ENCODE assay signal across 8 mouse cellular contexts in genomic region chr3:89159616-89160344, GRCm38 (mm10). TPM values are rescaled to one million over a fixed set of nuclear protein-coding genes. Genes with fewer than 3 reads are reported as not detected.
A peak's percentile ranks its signal among the peaks of the same experiment; 100 is the strongest.
DNase-seq lines count a peak whose midpoint lies in the region; ATAC-seq and TF ChIP-seq lines count a peak whose summit lies in the region.

Hcn3 (minus strand) TSS chr3:89160196.

- H3K9ac ChIP-seq in embryonic facial prominence, embryonic 15.5 days = peak within 1 kb of the TSS; percentile 44

- 0 out of 2 replicates have a peak, but pooled peaks have one; percentile 14 for TF ChIP-seq CTCF in small intestine, adult 2 months (IDR thresholded peaks at IDR 0.05; ENCODE audit: extremely low read depth, insufficient read length, insufficient replicate concordance, low read depth, low read length)

- H3K27me3 ChIP-seq in embryonic facial prominence, embryonic 15.5 days = peaks cover 13% of the 10 kb centered on the region
- peaks cover 14% of the 10 kb centered on the region for H3K27me3 ChIP-seq in hindbrain, embryonic 10.5 days (ENCODE audit: insufficient read depth, poor library complexity, severe bottlenecking)
- peaks cover 18% of the 10 kb centered on the region; the same call in 1 of the 2 replicates for H3K27me3 ChIP-seq in small intestine, adult 2 months (ENCODE audit: control insufficient read depth, insufficient read depth, low read length)

- H3K4me3 ChIP-seq in embryonic facial prominence, embryonic 15.5 days (replicated peaks) = peak within 1 kb of the TSS; percentile 63
- H3K4me3 ChIP-seq in hindbrain, embryonic 10.5 days = peak within 1 kb of the TSS; percentile 80
- H3K4me3 ChIP-seq in small intestine, adult 2 months (ENCODE audit: low read depth, low read length) = peak within 1 kb of the TSS; percentile 62

- peak; percentile 49 for DNase-seq in cerebellum, adult 11 months
- DNase-seq in cerebellum, adult 8-10 months = no peak
- peak; percentile 88 for DNase-seq in adrenal gland, postnatal 14 days
- peak; percentile 79 for DNase-seq in hindbrain, embryonic 10.5 days (ENCODE audit: low spot score)
- DNase-seq in left cerebral cortex, postnatal 25 days (ENCODE audit: low spot score in 2 of 2) = peak in 1 of 2 experiments; percentile 49

- ATAC-seq in embryonic facial prominence, embryonic 15.5 days (ENCODE audit: insufficient number of reproducible peaks, low FRiP score, low TSS enrichment, low read depth) = peak; percentile 75
- ATAC-seq in megakaryocyte-erythroid progenitor cell, adult 5-6 weeks (replicated peaks; ENCODE audit: low FRiP score, low TSS enrichment, poor library complexity, severe bottlenecking) = peak; percentile 48

- peaks cover 28% of the 10 kb centered on the region for H3K4me1 ChIP-seq in embryonic facial prominence, embryonic 15.5 days
- H3K4me1 ChIP-seq in hindbrain, embryonic 10.5 days (replicated peaks) = peaks cover 35% of the 10 kb centered on the region
- peaks cover 6% of the 10 kb centered on the region for H3K4me1 ChIP-seq in small intestine, adult 2 months (ENCODE audit: control insufficient read depth, insufficient read depth, insufficient read length, low read length)

- under 1% methylated on average over 65 of the region's 66 CpGs for WGBS in embryonic facial prominence, embryonic 15.5 days
- under 1% methylated on average over 66 of the region's 66 CpGs for WGBS in hindbrain, embryonic 10.5 days
- WGBS in small intestine, adult 2 months = under 1% methylated on average over 66 of the region's 66 CpGs

- H3K9me3 ChIP-seq in embryonic facial prominence, embryonic 15.5 days (replicated peaks) = no peaks in the 10 kb centered on the region
- no peaks in the 10 kb centered on the region for H3K9me3 ChIP-seq in hindbrain, embryonic 10.5 days

- intact Hi-C loops in left cerebral cortex, postnatal 25 days (cut with DNase I) = loop anchor here (2.0 kb wide), 1 partner anchor 45 kb away; no protein-coding TSS in a partner anchor

- 0 out of 2 replicates have a peak, but pooled peaks have one; percentile 10 for TF ChIP-seq POLR2A in small intestine, adult 2 months (IDR thresholded peaks at IDR 0.05; ENCODE audit: low read depth, low read length)

- H3K4me2 ChIP-seq in embryonic facial prominence, embryonic 15.5 days (replicated peaks) = peak within 1 kb of the TSS; percentile 99

- no peaks in the 10 kb centered on the region for H3K36me3 ChIP-seq in embryonic facial prominence, embryonic 15.5 days
- no peaks in the 10 kb centered on the region for H3K36me3 ChIP-seq in hindbrain, embryonic 10.5 days
- H3K36me3 ChIP-seq in small intestine, adult 2 months (ENCODE audit: control insufficient read depth, insufficient read depth, low read length) = no peaks in the 10 kb centered on the region

- no peak within 1 kb of the TSS for H3K27ac ChIP-seq in embryonic facial prominence, embryonic 15.5 days (replicated peaks)
- H3K27ac ChIP-seq in hindbrain, embryonic 10.5 days = peak within 1 kb of the TSS; percentile 84
- no peak within 1 kb of the TSS for H3K27ac ChIP-seq in small intestine, adult 2 months (ENCODE audit: insufficient read depth, low read depth, low read length)

RNA-seq across cellular contexts. Expression of gene Hcn3, which starts in this region (rescaled TPM):
- total RNA-seq in adrenal gland, postnatal 14 days (2021) = 3.3 and 5.3 TPM in 2 replicates
- 3.0 and 3.2 TPM in 2 replicates for polyA plus RNA-seq in embryonic facial prominence, embryonic 15.5 days (2015; fragmentation: Nextera tagmentation; extraction: Ambion mirVana)
- 7.3 and 9.1 TPM in 2 replicates for polyA plus RNA-seq in hindbrain, embryonic 10.5 days (2016; fragmentation: Nextera tagmentation; extraction: Ambion mirVana)
- total RNA-seq in left cerebral cortex, postnatal 25 days (2021) = 10 to 100 TPM; 16.0 to 18.7 TPM
- total RNA-seq in megakaryocyte-erythroid progenitor cell, adult 5-6 weeks (2014; fragmentation: Nextera tagmentation) = 1.5 and 1.6 TPM in 2 replicates
- total RNA-seq in megakaryocyte-erythroid progenitor cell, adult 5-6 weeks (2017) = 1.4 and 2.5 TPM in 2 replicates
- polyA plus RNA-seq in small intestine, adult 2 months (2012; rRNA removed) = 0.30 and 1.3 TPM in 2 replicates
